Mouse (Mus musculus) gonadal fat pad, adult 2 months (tissue): Measurements from ENCODE around the gene Zbtb40. TPM values are rescaled to one million over a fixed set of nuclear protein-coding genes. Genes with fewer than 3 reads are reported as not detected.

Source experiments
- DNase-seq: peaks from one replicate; pipeline ENCODE4 v3.0.0-alpha.2; 2012; ENCODE audit warnings: low read depth
- polyA plus RNA-seq: library from polyadenylated mRNA; depleted of rRNA; stranded (reverse); fragments of >200 nt; gene quantifications from 2 replicates; pipeline ENCODE4 v1.2.3, GENCODE M21; 2012

Zbtb40 gene
- polyA plus RNA-seq, 1 experiment = 5.9 TPM

DNA sequence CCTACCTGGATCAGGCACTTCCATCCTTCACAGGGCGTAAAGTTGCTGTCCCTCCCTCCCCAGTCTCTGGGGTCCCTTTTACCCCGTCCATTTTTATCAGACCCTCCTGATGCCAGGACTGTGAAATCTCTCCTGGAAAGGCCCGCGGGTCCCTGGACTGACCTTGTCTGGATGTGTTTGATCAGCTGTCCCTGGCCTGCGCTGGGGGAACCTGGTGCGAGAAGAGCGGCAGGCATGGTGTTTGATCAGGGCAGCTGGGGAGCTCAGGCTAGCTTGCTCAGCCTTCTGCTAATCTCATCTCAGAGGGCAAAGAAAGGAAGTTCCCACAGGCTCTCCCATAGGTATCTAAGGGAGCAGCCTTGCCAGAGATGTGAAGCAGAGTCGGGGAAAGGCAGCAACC lies 71.4 kb downstream of the Zbtb40 start:
- no peak for DNase-seq

DNA sequence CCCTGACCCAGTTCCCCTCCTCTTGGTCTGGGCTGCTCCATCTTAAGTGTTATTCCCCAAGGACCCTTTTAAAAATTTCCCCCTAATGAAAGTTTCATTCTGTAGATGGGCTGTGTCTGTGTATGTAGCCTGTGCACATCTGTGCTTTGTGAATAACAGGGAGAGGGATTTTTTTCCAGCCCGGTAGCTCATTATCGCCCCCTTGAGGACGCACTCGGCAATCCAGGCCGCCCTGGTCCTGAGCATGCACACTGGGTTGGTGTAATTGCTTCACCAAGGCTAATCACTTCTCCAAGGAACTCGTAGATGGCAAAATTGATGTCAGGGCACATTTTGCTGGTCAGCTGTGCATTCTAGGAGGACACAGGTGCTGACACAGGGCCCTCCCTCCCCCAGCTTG lies 77.7 kb downstream of the Zbtb40 start:
- DNase-seq = no peak

DNA sequence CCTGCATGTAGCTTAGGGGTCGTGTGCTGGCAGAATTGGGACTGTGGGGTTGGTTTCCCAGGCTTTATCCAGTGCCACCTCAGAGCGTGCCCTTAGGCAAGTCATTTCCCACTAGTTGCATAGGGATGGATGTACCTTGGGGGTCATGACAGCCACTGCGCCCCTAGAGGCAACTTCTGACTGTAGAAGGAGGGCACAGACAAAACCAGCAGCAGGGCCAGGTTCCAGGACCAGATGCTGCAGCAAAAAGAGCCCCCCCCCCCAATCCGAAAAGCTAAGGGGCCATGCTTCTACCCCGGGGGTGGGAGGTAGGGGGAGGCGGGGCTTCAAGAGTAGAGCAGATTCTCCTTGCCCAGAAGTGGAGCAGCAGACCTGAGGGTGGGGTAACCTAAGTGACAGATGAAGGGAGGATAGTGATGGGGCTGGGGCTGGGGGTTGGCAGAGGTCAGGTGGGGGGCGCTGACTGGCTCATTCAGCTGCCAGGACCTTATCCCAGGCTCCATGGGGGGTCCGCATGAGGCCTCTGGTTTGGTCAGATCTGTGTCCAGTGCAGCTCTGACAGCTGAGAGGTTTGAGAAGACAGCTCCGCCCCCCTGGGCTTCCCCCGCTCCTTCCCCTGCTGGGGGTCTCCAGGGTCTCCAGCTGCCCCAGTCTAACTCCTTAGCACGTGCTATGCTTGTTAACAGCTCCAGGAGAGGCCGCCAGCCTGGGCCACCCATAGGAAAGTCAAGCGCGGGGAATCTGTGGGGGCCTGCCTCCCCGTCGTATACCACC lies 78.9 kb downstream of the Zbtb40 start:
- no peak for DNase-seq

DNA sequence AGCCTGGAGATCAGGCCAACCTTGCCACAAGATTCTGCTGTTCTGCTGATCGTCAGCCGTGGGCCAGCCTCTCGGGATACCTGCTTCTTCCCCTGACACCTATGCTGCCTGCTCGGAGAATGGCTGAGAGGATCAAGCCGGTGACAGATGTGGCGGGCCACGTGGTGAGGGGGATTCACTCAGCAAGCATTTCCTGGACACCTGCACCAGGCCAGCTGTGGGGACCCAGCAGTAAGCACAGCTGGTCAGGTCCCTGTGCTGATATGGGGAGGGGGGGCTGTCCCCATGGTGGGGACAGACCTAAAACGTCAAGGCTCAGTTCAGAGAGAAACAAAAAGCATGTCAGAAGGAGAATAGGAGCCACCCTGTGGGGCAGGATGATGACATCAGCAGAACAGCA lies 79.5 kb downstream of the Zbtb40 start:
- no peak for DNase-seq

DNA sequence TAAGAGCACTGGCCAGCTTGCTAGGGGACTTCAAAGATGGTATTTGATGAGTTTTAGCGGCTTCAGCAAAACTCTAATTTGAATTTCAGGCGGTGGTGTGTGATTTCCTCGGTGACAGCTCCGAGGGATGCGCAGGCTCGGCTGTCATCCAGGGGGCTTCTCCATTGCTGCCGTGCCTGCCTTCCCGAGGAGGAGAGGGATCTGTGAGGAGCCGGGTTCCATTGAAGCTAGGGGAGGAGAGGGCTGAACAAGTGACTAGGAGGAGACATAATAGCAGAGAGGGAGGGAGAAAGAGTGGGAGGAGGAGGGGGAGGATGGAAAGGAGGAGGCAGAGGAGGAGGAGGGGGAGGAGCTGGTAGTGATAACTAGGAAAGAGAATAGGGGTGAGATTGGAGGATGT lies 81.1 kb downstream of the Zbtb40 start:
- DNase-seq = no peak

DNA sequence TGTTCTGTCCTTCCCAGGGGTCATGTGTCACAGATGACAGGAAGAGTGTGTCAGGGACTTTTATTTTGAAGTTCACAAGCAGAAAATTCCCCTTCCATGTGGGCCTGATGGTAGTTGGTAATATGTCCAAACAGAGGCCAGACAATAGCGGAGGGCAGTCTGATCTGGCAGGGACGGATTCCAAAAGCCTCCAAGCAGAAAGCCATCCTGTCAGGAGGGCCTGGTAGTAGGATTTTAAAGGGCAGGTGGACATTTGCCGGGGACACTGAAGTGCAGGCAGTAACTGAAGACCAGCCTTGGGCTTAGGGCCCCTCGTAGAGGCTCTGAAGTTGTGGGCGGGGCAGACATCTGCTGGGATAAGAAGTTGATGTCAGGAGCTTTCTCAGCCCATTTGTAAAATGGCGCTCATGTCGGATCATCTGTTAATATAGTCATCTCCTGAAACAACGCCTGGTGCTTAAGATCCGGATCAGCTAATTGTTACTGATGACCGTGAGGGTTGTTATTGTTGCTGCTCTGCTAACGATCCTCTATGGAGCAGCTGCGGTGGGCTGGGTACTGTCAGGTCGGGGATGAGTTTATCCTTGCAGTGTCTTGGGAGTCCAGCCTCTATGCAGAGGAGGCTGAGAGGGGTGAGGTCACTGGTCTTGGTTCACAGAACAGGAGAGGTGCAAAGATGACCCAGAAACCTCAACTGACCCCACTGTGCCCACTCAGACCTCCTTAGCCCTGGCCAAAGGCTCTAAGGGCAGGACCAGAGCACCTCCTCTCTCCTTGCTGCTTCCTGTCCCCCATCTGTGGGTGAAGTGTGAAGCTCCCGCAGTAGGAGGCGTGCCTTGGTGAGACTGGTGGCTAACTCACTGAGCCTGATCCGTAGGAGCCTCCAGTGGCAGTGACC lies 81.9 kb downstream of the Zbtb40 start:
- DNase-seq = no peak

DNA sequence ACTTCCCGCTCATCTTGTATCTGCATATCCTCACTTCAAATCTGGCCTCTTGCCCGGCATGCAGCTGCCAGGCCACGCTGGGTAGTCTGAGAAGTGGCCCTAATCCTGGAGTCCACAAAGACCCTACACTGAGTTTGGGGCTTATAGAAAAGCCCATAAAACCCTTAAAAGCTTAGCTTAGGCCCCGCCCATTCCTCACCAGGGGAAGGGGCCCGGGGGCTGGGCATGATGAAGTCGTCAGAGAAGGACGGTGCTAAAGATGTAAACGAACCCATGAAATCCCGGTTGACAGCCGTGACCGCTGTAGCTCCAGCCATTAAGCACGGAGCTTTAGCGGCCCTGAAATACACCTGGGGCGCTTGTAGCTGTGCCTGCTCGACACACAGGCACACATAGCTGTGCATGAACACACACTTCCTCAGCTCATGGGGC lies 83.6 kb downstream of the Zbtb40 start:
- DNase-seq = no peak

DNA sequence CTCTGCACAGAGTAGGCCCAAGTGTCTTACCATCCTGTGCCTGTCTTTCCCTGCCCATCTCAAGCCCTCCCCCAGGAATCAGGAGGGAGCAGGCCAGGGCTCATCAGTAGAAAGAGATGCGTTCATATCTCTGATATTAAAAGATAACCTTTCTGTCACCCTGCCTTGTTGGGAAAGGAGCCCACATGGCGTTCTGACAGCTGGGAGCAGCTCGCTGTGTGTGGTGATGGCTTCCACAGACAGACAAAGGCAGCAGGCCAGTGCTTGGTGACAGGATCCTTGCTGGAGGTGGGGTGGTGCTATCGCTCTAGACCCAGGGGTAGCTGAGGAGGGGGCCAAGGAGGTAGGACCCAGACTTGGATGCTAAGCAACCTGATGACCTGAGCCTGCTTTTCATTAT lies 86.2 kb downstream of the Zbtb40 start:
- DNase-seq = no peak

DNA sequence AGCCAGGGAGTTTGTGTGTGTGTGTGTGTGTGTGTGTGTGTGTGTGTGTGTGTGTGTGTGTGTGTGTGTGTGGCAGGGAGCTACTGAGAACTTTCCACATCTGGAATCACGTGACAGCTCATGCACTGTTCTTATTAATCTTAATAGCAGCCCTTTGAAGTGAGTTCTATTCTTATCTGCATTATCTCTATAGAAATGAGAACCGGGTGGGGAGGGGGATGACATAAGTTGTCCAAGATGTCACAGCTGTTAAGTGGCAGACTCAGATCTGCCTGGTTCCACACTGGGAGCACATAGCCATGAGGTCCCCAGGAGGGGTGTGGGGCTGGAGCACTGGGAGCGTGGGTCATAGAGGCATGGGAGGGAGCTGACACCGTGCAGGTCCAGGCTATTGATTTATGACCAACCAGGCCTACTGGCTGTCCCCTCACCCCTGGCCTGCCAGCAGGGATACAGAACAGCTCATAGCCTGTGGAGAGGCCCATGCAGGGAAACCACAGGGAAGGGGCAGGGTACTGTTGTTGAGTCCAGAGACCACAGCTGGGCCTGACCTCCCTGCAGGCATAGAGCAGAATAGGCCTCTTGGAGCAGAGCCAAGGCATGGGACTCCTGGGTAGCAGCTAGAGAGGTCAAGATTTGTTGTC lies 86.8 kb downstream of the Zbtb40 start:
- DNase-seq = no peak

DNA sequence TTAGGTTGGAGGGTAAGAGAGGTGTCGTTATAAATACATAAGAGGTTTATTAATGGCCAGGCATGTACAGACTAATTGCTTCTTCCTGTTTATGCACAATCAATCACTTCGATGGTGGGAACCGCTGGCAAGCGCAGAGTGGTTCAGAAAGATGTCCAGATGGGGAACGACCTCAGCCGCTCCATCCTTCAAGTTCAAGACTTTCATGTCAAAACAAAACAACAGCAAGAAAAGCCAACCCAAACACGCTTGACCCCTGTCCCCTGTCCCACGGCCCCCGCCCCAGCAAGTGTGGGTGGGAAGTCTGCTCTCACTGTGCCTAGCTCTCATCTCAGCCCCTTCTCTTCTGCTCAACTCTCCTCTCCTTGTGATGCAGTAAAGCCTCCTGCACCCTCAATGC lies 88.0 kb downstream of the Zbtb40 start:
- no peak for DNase-seq

DNA sequence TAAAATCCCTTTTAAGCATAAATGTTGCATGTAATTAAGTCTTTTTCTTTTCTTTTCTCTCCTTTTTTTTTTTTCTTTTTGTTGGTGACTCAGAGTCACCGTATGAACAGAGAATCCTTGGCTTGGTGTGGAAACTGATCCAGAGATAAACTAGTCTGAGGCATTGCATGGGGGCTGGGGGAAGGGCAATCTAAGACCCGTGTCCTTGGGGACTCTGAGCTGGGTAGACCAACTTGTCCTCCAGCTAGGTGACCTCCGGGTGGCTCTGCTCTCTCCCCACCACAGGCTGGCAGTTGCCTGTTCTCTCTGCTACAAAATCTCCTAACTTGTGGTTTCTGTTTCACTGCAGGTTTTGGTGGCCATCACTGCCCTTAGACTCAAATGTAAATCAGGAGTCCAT lies 88.5 kb downstream of the Zbtb40 start:
- no peak for DNase-seq

DNA sequence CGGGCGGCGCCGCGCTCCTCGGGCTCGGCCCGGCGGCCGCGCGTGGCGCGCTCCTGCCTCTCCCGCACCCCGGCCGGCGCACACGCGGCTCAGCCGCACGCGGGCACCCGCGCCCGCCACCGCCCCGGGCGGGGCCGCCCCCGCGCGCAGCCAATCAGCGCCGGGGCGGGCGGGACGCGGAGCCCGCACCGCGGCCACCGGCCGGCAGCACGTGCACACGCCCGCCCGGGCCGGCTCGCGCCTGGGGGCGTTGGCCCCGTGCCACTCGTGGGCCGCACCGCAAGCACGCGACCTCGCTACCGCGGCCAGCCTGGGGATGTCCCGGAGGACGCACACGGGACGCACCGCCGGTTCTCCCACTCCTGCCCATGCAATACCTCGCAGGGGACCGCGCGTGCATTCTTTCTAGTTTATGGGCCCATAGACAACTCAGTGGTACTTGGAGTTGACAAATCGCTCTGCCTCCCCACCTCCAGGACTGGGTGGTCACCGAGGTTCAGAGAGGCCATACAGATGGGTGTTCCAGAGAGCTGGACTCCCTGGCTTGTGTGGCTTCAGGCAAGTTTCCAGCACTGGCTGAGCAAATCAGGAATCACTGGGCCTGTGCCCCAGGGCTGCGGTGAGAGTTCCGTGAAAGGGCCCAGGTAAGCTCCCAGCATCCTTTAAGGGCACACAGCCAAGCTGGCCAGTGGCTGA lies 91.7 kb downstream of the Zbtb40 start, which contains the start of gene Epha8:
TSS of gene Epha8 (minus strand) at position 66 of the 696 bp plus-strand sequence.
- no peak for DNase-seq

DNA sequence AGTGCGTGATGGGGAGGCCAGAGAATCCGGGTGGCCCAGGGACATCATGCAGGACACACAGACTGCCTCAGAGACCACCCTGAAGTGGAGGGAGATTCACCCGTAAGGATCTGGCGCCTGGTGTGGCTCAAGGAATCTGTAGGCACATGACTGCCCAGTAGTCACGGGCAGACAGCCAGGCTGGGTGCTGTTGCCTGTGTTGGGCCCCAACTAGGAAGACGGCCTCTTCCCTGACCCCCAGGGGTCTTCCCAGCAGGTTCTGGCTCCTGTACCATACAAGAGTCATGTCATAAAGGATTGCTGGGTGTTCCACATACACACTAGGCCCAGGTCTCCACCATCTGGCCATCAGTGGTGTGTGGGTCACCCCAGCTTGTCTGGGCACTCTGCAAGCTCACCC lies 94.0 kb downstream of the Zbtb40 start:
- DNase-seq = no peak

DNA sequence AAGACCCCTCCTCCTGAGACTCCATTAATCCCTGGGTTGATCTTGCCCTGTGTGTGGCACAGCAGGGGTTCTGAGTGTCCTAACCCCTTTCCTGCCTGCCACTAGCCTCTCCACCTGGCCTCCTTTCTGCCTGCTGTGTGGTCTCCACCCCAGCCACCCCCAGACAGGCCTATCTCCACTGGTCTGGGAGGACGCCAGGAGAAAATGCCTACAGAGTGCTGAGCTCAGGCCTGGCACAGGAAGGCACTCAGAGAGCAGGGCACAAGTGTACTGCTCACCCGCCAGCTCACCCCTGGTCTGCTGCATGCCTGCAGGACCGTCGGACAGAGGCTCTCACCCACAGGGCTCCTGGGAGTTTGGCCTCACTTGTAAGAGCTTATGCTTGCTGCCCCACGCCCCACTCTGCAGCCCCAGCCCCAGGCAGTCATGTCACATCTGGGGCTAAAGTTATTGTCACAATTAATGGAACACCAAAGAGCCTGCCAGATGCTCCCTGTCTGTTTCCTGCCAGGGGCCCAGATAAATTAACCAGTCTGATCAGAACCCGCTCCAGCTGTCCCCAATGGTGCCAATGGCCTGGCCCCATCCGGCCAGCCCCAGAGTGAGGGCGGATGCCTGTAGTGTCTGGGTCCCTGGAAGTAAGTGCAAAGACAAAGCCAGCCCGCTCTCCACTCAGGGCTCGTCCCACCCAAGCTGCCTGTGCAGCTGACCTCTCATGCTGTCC lies 99.2 kb downstream of the Zbtb40 start:
- no peak for DNase-seq

DNA sequence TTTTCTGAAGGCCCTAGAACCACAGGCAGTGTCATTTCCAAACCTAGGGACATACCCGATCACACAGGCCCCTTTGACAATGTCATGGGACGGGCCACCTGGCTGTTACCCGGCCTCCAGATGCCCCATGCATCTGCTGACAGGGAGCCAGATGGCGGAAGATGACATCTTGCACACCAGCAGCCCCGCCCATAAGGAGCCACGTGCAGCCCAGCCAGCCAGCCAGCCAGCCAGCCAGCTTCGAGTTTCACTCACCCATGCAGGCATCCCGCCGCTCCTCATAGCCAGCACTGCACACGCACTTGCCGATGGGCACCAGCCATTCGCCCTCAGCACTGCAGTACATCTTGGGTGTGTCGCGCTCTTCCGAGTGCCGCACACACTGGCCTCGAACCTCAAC lies 103.2 kb downstream of the Zbtb40 start:
- no peak for DNase-seq

DNA sequence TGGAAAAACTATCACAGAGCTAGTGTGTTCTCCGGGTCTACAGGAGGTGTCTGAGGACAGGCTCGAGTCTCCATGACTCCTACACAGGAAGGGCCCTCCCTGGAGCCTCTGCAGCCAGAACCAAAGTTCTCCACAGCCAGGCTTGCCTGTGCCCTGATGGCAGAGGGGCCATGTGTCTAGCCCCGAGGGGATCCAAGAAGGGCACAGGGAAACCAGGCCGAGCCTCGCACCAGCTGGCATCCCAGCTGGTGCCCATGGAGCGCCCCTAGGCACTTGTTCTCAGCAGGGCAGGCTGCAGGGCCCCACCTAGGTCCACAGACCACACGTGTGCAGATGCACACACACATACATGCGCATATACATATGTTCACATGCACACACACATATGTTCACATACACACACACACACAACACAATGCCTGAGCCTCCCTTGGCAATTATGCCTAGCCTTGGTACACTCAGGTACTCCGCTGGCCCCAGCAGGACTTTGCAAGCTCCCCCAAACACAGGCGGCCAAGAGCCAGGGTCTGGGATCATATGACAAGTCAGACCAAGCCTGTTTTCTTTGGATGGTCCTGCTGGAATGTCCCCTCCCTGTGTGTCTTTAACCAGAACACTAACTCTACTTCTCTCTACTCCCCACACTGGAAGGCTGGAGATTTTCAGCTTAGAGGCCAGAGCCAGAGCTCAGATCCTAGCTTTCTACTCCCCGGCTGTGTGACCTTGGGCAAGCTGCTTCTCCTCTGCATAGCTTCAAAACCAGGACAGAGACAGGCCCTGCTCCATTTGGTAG lies 103.8 kb downstream of the Zbtb40 start:
- no peak for DNase-seq

DNA sequence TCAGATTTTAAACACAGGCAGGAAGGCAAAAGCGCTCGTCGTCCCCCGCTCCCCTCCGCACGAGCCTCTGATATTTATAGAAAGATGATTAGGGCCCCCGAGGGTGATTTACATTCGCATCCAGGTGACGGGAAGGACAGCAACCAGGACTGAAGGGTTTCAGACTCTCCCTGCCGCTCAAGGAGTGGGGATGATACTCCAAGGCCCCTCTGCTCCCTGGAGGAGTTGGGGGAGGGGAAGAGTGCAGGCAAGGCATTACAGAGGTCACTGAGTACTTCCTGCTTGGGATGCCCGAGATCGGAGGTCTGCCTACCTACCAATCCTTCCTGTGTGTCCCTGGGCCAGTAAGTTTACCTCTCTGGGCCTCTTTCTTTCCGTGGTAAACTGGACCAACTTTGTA lies 105.4 kb downstream of the Zbtb40 start:
- no peak for DNase-seq

DNA sequence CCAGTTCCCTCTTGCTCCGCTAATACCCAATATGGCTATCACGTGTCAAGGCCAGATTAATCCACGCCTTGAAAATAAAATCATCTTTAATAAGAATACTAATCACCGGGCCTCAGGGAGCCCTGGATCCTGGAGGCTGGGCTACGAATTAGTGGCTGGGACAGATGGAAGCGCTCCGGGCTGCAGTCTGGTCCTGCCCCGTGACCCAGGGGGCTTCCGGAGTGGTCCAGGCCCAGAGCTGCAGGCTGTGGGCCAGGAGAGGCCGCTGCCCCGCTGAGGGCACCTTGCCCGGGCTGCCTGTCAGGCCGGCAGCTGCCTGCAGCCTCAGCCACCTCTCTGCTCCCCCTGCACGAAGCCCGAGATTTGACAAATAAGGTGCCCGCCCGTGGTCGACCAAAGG lies 105.8 kb downstream of the Zbtb40 start:
- no peak for DNase-seq

DNA sequence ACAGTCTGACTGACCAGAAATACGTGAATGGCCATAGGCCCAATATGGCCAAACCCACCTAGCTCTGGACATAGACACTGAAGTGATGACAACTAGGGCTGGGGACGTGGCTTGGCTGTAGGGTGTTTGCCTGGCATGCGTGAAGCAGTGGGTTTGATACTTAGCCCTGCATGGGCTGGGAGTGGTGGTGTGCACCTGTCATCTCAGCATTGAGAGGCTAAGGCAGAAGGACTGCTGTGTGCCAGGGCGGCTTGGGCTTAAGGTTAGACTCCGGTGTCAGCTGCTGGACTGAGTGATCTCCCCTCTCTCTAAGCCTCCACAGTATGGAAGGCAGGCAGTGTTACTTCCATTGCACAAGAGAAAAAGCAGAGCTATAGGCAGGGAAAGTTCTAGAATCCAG lies 110.7 kb downstream of the Zbtb40 start:
- no peak for DNase-seq

DNA sequence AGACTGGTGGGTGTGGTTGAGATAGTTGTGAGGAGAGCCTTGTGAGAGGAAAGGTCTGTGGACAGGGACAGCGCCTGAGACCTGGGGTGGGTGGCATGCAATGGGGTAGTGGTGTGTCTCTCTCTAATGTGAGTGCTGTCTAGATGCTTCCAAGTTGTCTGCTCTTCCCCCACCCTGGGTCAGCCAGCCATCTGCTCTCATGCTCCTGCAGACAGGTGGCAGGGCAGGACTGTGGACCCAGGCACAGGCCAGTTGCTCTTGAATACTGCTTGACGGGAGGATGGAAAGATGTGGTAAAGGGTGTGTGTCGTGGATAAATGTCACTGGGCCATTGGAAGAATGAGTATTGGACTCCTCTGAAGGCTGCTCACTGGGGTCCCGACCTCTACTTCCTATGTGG lies 111.3 kb downstream of the Zbtb40 start:
- no peak for DNase-seq
